Mouse (Mus musculus) thymus, postnatal 25 days (tissue): ENCODE measurements around the gene Lep.

ENCODE experiments used
- DNase-seq: peaks from one replicate; pipeline ENCODE4 v3.0.0; 2022

Gene Lep

DNA sequence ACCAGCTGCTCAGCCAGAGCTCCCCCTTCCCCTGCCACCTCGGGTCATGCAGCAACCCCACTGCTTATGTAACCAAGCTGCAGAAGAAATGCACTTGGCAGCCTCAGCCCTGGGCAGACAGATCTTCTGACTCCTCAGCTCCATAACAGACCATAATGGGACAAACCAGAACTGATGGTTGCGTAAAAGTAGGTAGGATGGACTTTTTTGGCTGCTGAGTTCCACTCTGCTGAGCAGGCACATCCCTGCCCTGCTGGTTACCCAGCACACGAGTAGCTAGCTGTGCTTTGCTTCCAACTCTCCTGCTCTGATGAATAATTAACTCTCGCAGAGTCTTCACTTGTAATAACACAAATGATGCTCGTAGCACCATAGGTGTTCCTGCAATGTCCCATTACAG, 10.1 kb upstream of the Lep start:
- DNase-seq, result no peak

DNA sequence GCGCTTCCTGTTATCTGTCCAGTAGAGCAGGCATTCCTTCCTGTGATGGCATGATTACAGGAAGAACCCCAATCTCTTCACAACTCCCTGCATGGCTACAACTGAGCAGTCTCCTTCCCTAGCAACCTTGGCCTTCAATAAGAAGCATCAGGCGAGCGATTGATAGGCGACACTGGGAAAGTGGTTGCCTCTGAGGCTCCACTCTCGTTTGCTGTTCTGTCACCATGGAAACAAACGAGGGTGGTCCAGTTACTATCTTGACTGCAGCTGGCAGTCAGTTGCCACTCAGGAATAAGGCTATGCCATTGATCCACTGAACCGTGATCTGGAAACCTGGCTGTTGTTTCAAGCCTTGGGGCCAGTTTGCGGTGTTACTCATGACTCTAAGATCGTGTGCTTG, 7.8 kb upstream of the Lep start:
- no peak for DNase-seq

DNA sequence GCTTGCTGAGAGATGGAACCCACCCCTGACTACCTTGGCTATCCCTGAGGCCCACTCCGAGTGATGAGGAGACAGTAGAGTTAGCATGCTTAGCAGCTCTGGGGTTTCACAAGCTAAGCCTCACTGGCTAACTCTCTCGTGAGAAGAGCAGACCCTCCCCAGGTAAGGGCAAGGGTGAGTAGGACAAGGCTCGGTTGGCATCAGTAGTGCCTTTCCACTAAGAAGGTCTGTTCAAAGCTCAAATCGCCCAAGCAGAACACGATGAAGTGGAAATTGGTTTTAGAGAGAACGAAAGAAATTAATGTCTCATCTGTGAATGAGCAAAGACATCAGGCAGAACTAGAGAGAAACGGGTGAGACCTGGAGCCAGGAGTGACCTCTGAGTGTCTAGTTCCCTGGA, 6.8 kb upstream of the Lep start:
- no peak for DNase-seq

DNA sequence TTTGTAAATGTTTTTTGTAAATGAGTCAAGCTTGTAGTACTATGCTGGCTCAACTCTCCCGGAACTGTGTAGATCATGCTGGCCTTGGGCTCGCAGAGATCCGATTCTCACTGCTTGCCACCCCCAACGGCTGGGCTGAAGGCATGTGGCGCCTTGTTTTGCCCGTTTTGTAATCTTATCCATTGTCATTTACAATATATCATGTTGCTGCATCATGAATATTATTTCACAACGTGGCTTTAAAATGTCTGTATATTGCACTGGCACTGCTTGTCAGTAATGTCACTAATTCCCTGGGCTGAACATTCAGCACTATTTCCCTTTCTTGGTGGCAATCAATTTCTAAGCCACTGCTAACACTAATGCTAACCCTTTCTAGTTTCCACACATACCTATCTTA, 3.6 kb upstream of the Lep start:
- no peak for DNase-seq

DNA sequence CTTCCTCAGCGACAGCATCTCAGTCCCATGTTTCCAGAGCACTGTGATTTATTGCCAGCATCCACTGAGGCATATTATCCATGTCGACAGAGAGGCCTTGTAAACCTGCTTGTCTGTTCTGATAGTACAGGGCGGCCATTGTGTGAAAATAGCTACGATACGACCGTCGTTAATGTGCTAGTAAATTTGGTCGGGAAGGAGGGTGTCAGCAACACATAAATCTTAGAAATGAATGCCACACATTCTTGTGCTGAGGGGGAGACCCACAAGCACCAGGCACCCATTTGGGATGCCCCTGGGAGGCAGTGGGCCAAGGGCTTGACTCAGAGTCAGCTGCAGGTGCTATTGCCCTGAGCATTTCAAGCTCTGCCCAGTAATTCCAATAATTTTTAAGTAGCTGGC, 6.4 kb downstream of the Lep start:
- DNase-seq, result no peak

DNA sequence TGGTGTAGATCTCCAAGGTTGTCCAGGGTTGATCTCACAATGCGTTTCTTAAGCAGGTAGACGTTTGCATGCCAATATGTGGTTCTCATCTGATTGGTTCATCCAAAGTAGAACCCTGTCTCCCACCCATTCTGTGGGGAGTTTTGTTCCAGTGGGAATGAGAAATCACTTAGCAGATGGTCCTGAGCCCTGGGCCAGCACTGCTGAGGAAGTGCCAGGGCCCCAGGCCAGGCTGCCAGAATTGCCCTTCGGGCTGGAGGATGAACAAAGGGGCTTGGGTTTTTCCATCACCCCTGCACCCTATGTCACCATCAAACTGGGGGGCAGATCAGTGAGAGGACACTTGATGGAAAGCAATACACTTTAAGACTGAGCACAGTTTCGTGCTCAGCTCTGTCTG, 12.2 kb downstream of the Lep start:
- no peak for DNase-seq

DNA sequence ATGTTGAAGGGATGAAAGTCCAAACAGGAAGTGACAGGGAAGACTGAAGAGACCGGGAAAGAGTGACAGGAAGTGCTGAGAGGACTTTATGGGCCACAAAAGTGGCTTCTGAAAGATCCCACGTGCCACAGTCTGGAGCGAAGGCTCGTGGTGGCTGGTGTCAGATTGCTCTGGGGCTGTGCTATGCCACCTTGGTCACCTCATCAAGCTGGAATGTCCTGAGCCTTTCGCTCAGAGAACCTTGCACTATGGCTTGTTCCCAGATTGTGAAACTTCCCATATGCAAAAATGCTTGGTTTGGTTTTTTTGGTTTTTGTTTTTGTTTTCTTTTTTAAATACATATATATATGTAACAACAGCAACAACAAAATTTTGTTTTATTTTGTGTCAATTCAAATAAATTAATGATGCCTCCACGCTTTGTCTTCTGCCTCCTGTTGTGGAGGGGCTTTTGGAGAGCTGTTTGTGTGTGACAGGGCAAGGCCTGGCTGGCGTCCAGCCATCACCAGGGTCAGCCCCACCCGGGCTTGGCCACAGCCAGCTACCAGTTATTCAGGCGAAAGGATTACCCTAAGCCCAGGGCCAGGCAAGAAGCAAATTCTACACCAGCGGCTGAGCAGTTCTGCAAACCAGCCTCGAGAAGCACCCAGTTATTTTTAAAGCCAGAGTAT, 13.6 kb downstream of the Lep start:
- DNase-seq, result no peak

DNA sequence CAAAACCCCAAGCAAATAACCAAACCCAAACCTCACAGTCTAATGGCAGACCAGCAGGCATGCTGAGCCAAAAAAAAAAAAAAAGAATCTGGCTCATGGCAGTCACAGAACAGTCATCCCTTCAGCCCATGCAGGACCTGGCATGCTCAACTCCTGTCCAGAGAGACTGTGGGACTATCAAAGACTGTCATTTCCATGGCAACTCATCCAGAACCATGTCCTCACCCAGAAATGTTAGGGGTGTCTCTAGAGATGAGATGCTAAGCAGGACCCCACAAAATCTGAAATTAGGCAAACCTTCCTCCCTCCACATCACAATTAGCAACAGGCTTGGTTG, 14.1 kb downstream of the Lep start:
- no peak for DNase-seq

DNA sequence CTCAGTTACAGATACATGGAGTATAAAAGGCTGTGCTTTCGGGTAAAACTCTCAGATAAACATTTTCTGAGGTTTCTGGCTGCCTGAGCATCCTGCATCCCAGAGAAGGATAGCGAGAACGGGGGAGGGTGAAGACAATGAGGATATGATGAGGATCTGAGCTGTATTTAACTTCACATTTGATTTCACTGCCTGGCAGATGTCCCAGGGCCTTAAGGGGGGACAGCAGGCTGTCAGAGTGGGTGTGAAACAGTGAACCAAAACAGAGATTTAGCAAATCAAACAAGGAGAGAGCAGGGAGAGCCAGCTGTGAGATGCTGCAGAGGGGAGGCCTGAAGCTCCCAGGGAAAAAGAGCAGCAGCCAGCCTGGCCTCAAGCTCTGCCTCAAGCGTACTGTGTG, 19.3 kb downstream of the Lep start:
- no peak for DNase-seq

DNA sequence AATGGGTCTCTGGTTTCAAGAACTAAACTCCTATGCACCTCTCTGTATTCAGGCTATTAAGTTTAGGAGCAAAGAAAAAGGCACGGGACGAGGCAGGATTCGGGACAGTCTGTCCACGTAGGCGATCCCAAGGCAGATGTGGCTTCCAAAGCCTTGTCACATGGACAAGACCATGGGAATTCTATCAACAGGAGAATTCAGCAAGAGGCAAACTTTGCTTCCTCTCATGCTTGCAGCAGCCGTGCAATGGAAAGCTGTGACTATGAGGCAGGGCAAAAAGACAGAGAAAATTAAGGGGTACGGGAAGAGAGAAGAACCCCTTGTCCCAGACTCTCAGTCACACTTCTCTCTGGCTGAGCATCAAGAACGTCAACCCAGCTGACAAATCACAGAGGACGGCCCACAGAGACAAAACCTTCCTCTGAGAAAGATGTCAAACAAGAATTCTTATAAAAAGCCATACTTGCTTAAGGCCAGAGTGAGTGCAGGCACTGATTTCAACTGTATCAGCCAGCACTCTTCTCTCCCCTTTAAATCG, 21.9 kb downstream of the Lep start:
- no peak for DNase-seq

DNA sequence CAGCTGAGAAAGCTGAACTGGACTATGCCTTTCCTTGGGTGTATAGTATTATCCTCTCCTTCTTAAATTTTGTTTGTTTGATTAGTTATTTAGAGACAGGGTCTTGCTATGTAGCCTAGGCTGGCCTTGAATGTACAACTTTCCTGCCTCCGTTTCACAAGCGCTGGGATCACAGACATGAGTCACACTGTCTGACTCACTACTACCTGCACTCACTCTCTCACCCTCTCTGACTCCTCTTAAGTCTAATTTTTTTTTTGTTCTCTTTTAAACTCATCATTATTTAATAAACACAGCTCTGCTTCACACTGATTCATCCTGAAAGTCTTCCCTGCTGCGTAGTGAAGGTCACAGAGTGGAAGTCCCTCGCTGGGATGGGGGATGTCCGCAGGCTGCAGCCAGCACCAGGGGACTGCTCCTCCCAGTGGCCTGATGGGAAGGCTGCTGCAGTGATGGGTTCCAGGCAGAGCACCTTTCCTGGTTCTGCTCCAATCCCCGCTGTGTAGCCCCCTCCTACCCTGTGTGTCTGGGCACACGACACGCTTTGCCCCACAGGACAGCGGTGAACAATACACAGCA, 22.8 kb downstream of the Lep start:
- no peak for DNase-seq

DNA sequence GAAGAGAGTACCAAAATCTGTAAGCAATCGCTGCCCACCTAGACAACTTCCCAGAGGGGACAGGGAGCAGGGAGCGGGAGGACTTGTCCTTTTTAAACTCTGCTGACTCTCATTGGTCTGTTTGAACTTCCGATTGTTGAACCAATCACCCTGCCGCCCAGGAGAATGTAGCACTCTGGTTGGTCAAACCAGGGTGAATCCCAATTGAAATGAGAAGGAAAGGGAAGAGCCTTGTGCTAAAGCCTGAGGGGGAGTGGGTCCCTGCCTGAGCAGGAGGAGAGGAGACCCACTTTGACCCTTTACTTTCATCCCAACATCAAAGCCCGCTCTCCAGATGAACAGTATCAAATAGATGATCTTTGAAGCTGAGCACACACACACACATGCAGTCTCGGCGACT, 24.4 kb downstream of the Lep start:
- DNase-seq, result no peak

DNA sequence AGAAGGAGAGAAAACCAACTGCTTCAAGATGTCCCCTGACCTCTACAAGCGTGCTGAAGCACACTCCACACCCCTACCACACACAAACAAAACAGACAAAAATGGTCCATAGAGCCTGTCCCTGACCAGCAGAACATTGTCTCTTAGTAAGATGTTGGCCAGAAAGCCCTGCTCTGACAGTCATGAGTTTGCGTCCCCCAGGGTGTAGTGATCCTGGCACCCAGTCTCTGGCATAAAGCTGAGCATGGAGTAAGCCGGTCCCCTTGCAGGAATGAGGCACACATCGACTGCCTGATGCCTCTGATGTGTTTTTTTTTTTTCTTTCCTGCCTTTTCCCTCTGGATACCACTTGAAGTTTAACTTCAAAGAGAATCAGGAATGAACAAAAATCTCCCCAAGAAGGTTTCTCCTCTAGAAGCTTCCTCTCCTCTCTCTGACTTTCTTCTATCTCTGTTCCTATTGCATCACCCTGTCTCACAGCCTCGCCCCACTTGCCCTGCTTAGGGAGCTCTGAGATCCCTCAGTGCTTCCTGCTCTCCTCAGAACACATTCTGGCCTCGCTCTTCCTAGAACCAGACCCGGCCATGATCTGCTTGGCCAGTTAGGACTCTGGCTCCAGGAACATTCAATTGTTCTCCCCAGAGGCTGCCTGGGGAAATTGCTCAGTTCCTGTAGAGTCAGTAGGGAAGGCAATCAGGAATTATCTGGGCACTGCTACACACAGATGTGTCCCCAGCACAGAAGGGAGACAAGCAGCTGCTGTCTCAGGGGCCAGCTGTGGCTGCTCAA, 28.1 kb downstream of the Lep start:
- no peak for DNase-seq

DNA sequence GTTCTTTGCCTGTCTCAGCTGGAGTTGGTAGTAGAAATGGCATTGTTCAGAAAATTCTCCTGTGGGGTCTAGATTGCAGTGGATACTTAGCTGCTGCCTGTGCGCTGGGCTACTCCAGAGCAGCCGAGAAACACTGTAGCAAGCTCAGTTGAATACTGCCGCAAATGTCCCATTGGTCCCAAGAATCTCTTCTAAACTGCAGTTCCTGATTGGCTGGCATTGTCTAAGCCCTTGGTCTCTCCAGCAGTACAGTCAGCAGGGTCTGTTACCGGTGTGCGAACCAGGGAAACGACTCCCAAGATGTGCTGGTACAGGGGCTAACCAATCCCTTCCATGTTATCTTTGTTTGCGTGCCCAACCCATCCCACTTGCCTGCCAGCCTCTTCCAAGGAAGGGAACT, 32.2 kb downstream of the Lep start:
- no peak for DNase-seq

DNA sequence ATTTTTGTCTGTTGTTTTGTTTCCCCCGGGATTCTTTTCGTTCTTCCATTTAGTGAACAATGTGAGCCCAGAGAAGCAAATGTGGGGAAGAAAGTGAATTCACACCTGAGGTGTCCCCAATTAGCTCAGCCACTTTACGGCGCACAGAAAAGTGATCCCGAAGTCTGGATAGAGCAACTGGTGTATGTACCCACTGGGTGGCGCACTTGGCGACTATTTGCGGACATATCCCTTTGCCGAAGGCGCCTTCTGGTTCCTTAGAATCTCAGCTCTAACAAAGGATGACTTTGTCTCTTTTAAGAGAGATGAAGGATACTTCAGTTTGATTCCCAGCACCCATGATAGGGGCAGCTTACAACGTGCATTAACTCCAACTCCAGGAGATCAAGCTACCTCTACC, 32.9 kb downstream of the Lep start:
- DNase-seq, result no peak

DNA sequence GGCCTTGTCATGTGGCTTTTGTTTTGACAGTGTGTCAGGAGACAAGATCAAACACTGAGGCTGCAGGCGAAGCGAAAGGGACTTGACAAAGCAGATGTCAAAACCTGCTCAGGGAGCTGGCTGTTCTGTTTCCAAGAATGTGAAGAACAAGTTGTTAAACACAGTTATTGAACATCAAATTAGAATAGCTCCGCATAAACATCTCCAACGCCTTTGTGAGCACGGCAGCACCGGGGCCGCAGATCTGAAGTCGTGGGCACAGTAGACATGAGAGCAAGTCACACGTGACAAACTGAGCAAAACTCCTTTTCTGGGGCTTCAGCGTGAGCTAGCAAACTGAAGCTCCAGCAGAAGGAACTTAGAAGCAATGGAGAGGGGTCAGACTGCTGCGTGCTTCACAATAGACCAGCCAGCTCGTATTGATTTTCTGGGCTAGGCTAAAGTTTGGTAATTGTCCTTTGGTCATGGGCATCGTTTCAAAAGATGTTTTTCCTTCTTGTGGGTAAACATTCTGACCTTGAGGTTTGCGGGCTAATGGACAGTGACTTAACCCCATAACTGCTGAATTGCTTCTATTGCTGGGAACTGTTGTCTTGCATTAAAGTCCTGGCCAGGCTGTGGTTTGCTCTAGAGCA, 39.6 kb downstream of the Lep start:
- no peak for DNase-seq

DNA sequence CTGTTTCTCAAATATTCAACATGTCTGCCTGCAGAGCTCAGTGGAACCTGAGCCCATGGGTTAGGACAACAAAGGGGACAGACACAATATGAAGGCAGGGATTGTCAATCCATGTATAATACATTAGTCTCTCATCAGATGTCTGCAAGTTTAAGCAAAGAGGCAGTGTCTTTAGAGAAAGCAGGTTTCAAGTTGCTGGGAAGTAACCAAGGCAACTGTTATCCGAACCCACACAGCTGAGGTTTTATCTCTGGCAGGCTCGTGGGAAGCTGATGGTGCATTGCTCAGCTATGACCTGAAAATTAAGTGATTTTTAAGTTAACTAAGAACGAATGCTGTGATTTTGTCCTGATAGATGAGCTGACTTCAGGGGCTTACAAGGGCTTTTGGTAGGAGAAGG, 40.4 kb downstream of the Lep start:
- DNase-seq, result no peak

DNA sequence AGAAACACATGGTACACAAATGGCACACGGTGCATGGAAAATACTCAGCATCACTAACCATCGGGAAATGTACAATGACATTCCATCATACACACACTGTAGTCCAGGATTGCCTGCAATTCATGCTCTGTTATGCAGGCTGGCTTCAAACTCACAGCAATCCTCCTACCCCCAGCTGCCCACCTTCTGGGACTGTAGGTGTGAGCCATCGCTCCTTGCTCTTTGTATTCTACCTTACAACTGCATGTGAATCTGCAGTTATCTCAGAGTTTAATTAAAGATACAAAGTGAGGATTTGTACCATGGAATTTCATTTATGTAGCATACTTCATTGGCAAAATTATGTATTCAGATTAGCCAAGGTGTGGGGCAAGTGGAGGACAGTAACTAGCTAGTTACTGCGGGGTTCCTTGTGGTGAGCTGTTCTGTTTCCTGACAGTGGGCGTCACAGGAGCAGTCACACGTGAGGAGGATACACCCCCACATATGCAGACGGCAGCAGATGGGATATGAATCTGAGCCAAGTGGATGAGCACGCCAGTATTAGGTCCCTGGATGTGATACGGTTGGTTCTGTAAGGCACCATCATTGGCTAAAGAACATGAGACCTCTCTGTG, 41.3 kb downstream of the Lep start:
- DNase-seq, result no peak

DNA sequence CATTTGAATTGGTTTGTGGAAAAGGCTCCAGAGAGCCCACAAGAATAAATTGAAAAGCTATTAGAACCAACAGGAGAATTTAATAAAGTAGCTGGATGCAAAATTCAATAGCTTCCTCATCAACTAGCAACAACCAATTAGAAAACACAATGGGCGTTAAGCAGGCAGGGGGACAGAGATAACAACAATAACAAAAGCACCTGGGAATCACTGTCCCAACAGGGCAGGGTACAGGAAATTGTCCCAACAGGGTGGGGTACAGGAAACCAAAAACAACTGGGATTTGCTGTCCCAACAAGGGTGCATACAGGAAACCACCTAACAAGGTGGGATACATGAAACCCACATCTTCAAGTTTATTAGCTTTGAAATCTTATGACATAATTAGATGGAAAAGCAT, 48.4 kb downstream of the Lep start:
- no peak for DNase-seq

DNA sequence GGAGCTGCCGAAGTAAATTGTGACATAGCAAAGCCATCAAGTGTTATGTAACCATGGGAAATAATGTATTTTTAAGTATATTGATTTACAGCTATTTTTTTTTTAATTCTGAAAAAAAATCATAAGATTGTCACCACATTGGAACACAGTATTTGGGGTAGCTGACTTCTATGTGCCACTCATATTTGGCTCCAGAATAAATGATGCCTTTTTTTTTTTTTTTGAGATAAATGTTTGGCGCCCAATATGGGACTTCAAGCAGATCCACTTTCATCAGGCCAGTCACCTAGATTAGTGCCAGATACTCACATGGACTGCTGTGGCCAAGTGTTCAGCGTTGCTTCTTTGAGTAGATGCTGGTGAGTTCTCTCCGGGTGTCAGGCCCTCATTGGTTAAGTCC, 51.5 kb downstream of the Lep start:
- DNase-seq, result no peak

DNA sequence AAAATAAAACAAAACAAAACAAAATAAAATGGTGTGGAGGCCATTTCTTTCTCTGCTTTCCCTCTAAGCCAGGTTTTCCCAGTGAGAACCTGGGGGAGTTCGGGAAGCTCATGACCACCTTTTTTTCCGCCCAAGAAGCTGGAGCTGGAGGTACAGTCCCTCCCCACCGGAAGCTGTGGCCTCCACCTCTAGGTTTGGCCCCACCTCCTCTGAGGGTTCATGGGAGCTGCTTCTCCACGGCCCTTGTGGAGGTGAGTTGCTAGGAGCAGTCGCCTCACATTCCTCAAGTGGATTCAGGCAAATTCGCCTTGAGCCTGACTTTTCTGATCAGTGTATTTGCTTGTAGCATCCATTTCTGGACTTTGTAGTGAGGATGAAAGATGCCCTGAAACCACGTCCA, 55.7 kb downstream of the Lep start:
- DNase-seq, result no peak

DNA sequence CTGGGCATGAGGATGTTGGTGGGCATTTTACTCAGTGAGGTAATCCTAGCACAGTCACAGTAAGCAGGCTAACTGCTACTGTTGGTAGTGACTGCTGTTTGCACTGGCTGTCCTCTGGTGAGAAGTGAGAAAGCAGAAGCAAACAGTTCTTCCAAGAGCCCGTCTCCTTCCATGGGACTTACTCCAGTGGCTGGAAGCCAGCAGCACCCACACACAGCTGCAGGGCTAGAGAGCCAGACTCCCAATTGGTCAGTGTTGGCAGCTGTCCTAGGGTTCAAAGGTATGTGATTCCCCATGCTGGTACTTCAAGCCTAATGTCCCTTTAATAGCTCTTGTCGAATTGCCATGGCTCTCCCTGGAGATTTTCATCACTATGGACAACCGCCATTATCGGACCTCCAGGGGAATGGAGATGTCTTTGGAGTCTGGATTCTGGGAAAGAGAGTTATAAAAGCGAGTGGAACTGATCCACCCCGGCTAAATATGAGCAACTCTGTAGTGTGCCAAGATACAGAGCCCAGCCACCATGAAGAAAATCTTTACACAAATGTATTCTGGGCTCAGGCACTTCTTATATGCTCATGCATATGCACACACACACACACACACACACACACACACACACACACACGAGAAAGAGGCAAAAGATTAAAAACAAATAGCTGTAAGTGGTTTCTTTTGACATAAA, 57.5 kb downstream of the Lep start:
- DNase-seq, result no peak

DNA sequence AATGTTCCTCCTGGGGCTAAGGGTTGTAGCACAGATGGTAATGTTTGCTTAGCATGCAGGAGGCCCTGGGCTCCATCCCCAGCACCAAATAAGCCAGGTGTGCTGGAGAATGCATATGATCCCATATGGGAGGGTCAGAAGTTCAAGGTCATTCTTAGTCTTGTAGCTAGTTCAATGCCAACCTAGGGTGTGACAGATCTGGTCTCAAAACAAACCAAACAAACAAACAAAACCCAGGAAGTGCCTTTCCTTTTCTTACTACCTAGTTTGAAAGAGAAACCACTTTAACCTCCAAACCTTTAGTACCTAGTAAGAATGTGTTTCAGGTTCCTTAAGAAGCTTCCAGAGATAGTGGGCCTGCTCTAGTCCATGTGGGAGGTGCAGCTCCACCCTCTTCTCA, 58.2 kb downstream of the Lep start:
- no peak for DNase-seq
